Mouse (Mus musculus) neural tube, embryonic 12.5 days (tissue): ENCODE measurements at regions not wholly inside any gene's neighbourhood (a gene's known extent, or its start where the extent isn't known, plus 50 kb on each side); places are given as distances from the start of the nearest gene placed in this dataset.

Experiments
- ATAC-seq: fragments of 200-750 bp; cut with Nextera tagmentation; 2 replicates; pipeline ENCODE4 v1.8.0; 2017; ENCODE audit warnings: low read depth, mild to moderate bottlenecking, moderate TSS enrichment, moderate library complexity; ENCODE audit not compliant: low FRiP score
- H3K27ac ChIP-seq: fragments of 300-500 bp; sonication (generic); 2 replicates; pipeline ENCODE4 v1.5.1; 2016
- H3K27me3 ChIP-seq: fragments of 300-500 bp; sonication (generic); replicated peaks from 2 replicates; pipeline ENCODE4 v1.6.1; 2016; ENCODE audit warnings: mild to moderate bottlenecking
- H3K36me3 ChIP-seq: fragments of 300-500 bp; sonication (generic); 2 replicates; pipeline ENCODE4 v1.6.1; 2016; ENCODE audit warnings: mild to moderate bottlenecking
- H3K4me1 ChIP-seq: fragments of 300-500 bp; sonication (generic); 2 replicates; pipeline ENCODE4 v1.6.1; 2016
- H3K4me2 ChIP-seq: fragments of 300-500 bp; sonication (generic); replicated peaks from 2 replicates; pipeline ENCODE4 v1.6.1; 2016; ENCODE audit warnings: mild to moderate bottlenecking
- H3K4me3 ChIP-seq: fragments of 300-500 bp; sonication (generic); 2 replicates; pipeline ENCODE4 v1.5.1; 2016
- H3K9ac ChIP-seq: fragments of 300-500 bp; sonication (generic); 2 replicates; pipeline ENCODE4 v1.6.1; 2016; ENCODE audit warnings: mild to moderate bottlenecking
- H3K9me3 ChIP-seq: fragments of 300-500 bp; sonication (generic); 2 replicates; pipeline ENCODE4 v1.6.1; 2016; ENCODE audit warnings: mild to moderate bottlenecking
- WGBS: fragments of 180-500 bp; shearing (Covaris S2); methylation state at CpG from one replicate; pipeline ENCODE4 v1.1.7; 2016; 5-methylcytosine and 5-hydroxymethylcytosine counted together

GRCm38 (mm10) chr19:32881443-32881842, 124.1 kb downstream of the Pten start:
- H3K9me3 ChIP-seq: no peaks in the 10 kb centered on the region
- peaks cover 5% of the 10 kb centered on the region; the same call in 1 of the 2 replicates for H3K4me1 ChIP-seq
- no peak overlapping the region for H3K27ac ChIP-seq
- 92% methylated on average over 3 of the region's 3 CpGs for WGBS
- no peak for ATAC-seq
- no peaks in the 10 kb centered on the region for H3K27me3 ChIP-seq
- no peak overlapping the region for H3K9ac ChIP-seq
- no peaks in the 10 kb centered on the region for H3K36me3 ChIP-seq
- no peak overlapping the region for H3K4me2 ChIP-seq
- no peak overlapping the region for H3K4me3 ChIP-seq

- ATAC-seq: no peak
- no peak overlapping the region for H3K9ac ChIP-seq
- H3K27me3 ChIP-seq: no peaks in the 10 kb centered on the region
- H3K27ac ChIP-seq: no peak overlapping the region
- H3K36me3 ChIP-seq: no peaks in the 10 kb centered on the region
- H3K9me3 ChIP-seq: no peaks in the 10 kb centered on the region
- H3K4me2 ChIP-seq: no peak overlapping the region
- H3K4me3 ChIP-seq: no peak overlapping the region
- whole genome bisulfite sequencing: 87% methylated on average over 3 of the region's 3 CpGs
- peaks cover 5% of the 10 kb centered on the region; the same call in 1 of the 2 replicates for H3K4me1 ChIP-seq
These were observed 127.0 kb downstream of the Pten start for GRCm38 (mm10) chr19:32884279-32884678.

GRCm38 (mm10) chr19:32885481-32886131, 128.3 kb downstream of the Pten start:
- no peaks in the 10 kb centered on the region for H3K9me3 ChIP-seq
- 57% methylated on average over 12 of the region's 12 CpGs for WGBS
- no peak for ATAC-seq
- H3K36me3 ChIP-seq: no peaks in the 10 kb centered on the region
- H3K27me3 ChIP-seq: no peaks in the 10 kb centered on the region
- H3K27ac ChIP-seq: no peak overlapping the region
- peaks cover 5% of the 10 kb centered on the region; the same call in 1 of the 2 replicates for H3K4me1 ChIP-seq
- no peak overlapping the region for H3K9ac ChIP-seq
- H3K4me2 ChIP-seq: no peak overlapping the region
- no peak overlapping the region for H3K4me3 ChIP-seq

- WGBS: 73% methylated on average over 7 of the region's 7 CpGs
- H3K27ac ChIP-seq: no peak overlapping the region
- peaks cover 5% of the 10 kb centered on the region; the same call in 1 of the 2 replicates for H3K4me1 ChIP-seq
- no peak for ATAC-seq
- H3K4me3 ChIP-seq: no peak overlapping the region
- no peak overlapping the region for H3K4me2 ChIP-seq
- H3K9ac ChIP-seq: no peak overlapping the region
- H3K36me3 ChIP-seq: no peaks in the 10 kb centered on the region
- no peaks in the 10 kb centered on the region for H3K9me3 ChIP-seq
- H3K27me3 ChIP-seq: no peaks in the 10 kb centered on the region
These were observed 129.9 kb downstream of the Pten start for GRCm38 (mm10) chr19:32887190-32887589.

- no peak overlapping the region for H3K4me3 ChIP-seq
- H3K4me1 ChIP-seq: peaks cover 5% of the 10 kb centered on the region; the same call in 1 of the 2 replicates
- 70% methylated on average over 12 of the region's 12 CpGs for WGBS
- no peak for ATAC-seq
- H3K27ac ChIP-seq: no peak overlapping the region
- no peak overlapping the region for H3K4me2 ChIP-seq
- no peaks in the 10 kb centered on the region for H3K36me3 ChIP-seq
- no peaks in the 10 kb centered on the region for H3K9me3 ChIP-seq
- H3K27me3 ChIP-seq: no peaks in the 10 kb centered on the region
- H3K9ac ChIP-seq: no peak overlapping the region
These were observed 131.5 kb downstream of the Pten start for GRCm38 (mm10) chr19:32888616-32889305.

- WGBS: 92% methylated on average over 6 of the region's 6 CpGs
- ATAC-seq: no peak
These were observed 133.5 kb downstream of the Pten start for GRCm38 (mm10) chr19:32890801-32891200.

GRCm38 (mm10) chr19:32892469-32892868, 135.2 kb downstream of the Pten start:
- WGBS: 88% methylated on average over 5 of the region's 5 CpGs
- H3K4me3 ChIP-seq: no peak overlapping the region
- no peak for ATAC-seq
- no peaks in the 10 kb centered on the region for H3K36me3 ChIP-seq
- no peaks in the 10 kb centered on the region for H3K27me3 ChIP-seq
- no peak overlapping the region for H3K4me2 ChIP-seq
- no peaks in the 10 kb centered on the region for H3K4me1 ChIP-seq
- H3K9ac ChIP-seq: no peak overlapping the region
- H3K27ac ChIP-seq: no peak overlapping the region
- H3K9me3 ChIP-seq: no peaks in the 10 kb centered on the region

More at GRCm38 (mm10) chr19:32890801-32891200, 133.5 kb downstream of the Pten start:
- Histone ChIP-seq H3K36me3 (no peaks in the 10 kb centered on the region), H3K9me3 (no peaks in the 10 kb centered on the region), H3K4me3 (no peak overlapping the region), H3K27ac (no peak overlapping the region), H3K4me2 (no peak overlapping the region), H3K27me3 (no peaks in the 10 kb centered on the region), H3K9ac (no peak overlapping the region), H3K4me1 (0 out of 2 replicates have a peak, but pooled peaks cover under 1% of the 10 kb centered on the region)

- Histone ChIP-seq H3K4me2 (no peak overlapping the region), H3K36me3 (no peaks in the 10 kb centered on the region), H3K27me3 (no peaks in the 10 kb centered on the region), H3K9me3 (no peaks in the 10 kb centered on the region), H3K9ac (no peak overlapping the region), H3K27ac (no peak overlapping the region), H3K4me3 (no peak overlapping the region), H3K4me1 (no peaks in the 10 kb centered on the region)
- 74% methylated on average over 7 of the region's 7 CpGs for WGBS
- no peak for ATAC-seq
These were observed 146.3 kb downstream of the Pten start for GRCm38 (mm10) chr19:32903454-32904108.

- Histone ChIP-seq H3K27ac (no peak overlapping the region), H3K9ac (no peak overlapping the region), H3K4me3 (no peak overlapping the region), H3K9me3 (no peaks in the 10 kb centered on the region), H3K27me3 (no peaks in the 10 kb centered on the region), H3K36me3 (no peaks in the 10 kb centered on the region), H3K4me2 (no peak overlapping the region), H3K4me1 (no peaks in the 10 kb centered on the region)
- ATAC-seq: no peak
- 85% methylated on average over 7 of the region's 7 CpGs for WGBS
These were observed 147.2 kb downstream of the Pten start for GRCm38 (mm10) chr19:32904517-32904916.

GRCm38 (mm10) chr19:32905901-32906431, 148.7 kb downstream of the Pten start:
- WGBS: 74% methylated on average over 8 of the region's 8 CpGs
- H3K27ac ChIP-seq: no peak overlapping the region
- ATAC-seq: no peak
- no peak overlapping the region for H3K4me3 ChIP-seq
- H3K36me3 ChIP-seq: no peaks in the 10 kb centered on the region
- H3K27me3 ChIP-seq: no peaks in the 10 kb centered on the region
- no peak overlapping the region for H3K9ac ChIP-seq
- H3K4me1 ChIP-seq: no peaks in the 10 kb centered on the region
- H3K9me3 ChIP-seq: no peaks in the 10 kb centered on the region
- H3K4me2 ChIP-seq: no peak overlapping the region

- Histone ChIP-seq H3K27me3 (no peaks in the 10 kb centered on the region), H3K27ac (no peak overlapping the region), H3K9me3 (no peaks in the 10 kb centered on the region), H3K9ac (no peak overlapping the region), H3K4me3 (no peak overlapping the region), H3K36me3 (no peaks in the 10 kb centered on the region), H3K4me2 (no peak overlapping the region), H3K4me1 (no peaks in the 10 kb centered on the region)
- 70% methylated on average over 5 of the region's 5 CpGs for WGBS
- ATAC-seq: no peak
These were observed 149.5 kb downstream of the Pten start for GRCm38 (mm10) chr19:32906820-32907219.

GRCm38 (mm10) chr19:32910050-32910462, 152.8 kb downstream of the Pten start:
- 21% methylated on average over 4 of the region's 4 CpGs for WGBS
- H3K4me2 ChIP-seq: no peak overlapping the region
- no peaks in the 10 kb centered on the region for H3K9me3 ChIP-seq
- H3K27ac ChIP-seq: no peak overlapping the region
- no peak for ATAC-seq
- H3K4me1 ChIP-seq: no peaks in the 10 kb centered on the region
- H3K9ac ChIP-seq: no peak overlapping the region
- H3K36me3 ChIP-seq: no peaks in the 10 kb centered on the region
- H3K4me3 ChIP-seq: no peak overlapping the region
- H3K27me3 ChIP-seq: no peaks in the 10 kb centered on the region
